Mouse (Mus musculus): ENCODE measurements around the gene Ccdc12. TPM values are rescaled to one million over a fixed set of nuclear protein-coding genes. Genes with fewer than 3 reads are reported as not detected.
"Not testable (repeated sequence)": the region's sequence is repeated elsewhere in the genome, so short reads cannot be mapped to it uniquely, and the experiment has no call there.

Ccdc12 gene
- polyA plus RNA-seq, 1 experiment from 2014 or later = 122 TPM

GRCm38 (mm10) chr9:110678886-110679285 is 22.6 kb downstream of the Ccdc12 start:
- H3K4me3 ChIP-seq (ENCODE audit: low read depth, low read length) = no peak overlapping the region
- no peak for TF ChIP-seq CTCF (IDR thresholded peaks at IDR 0.05; ENCODE audit: low read depth)
- WGBS = 75% methylated on average over 5 of the region's 5 CpGs
- no peaks in the 10 kb centered on the region for H3K9me3 ChIP-seq (ENCODE audit: control insufficient read depth)
- H3K4me1 ChIP-seq (replicated peaks; ENCODE audit: control insufficient read depth, insufficient read depth, low read length) = peaks cover 8% of the 10 kb centered on the region; the same call in 1 of the 2 replicates
- no peaks in the 10 kb centered on the region for H3K27me3 ChIP-seq (replicated peaks; ENCODE audit: control insufficient read depth, insufficient read depth, low read length)
- H3K4me2 ChIP-seq (replicated peaks; ENCODE audit: low read depth) = no peak overlapping the region
- no peak overlapping the region for H3K9ac ChIP-seq (ENCODE audit: low read depth, low read length)
- no peak for ATAC-seq
- H3K36me3 ChIP-seq (ENCODE audit: control insufficient read depth, insufficient read depth) = peaks cover 4% of the 10 kb centered on the region; the same call in 1 of the 2 replicates
- no peak overlapping the region for H3K27ac ChIP-seq (ENCODE audit: low read depth, low read length)

- Histone ChIP-seq H3K27ac (ENCODE audit: low read depth, low read length) (no peak overlapping the region), H3K36me3 (ENCODE audit: control insufficient read depth, insufficient read depth) (no peaks in the 10 kb centered on the region; the same call in 1 of the 2 replicates), H3K27me3 (replicated peaks; ENCODE audit: control insufficient read depth, insufficient read depth, low read length) (no peaks in the 10 kb centered on the region), H3K9me3 (ENCODE audit: control insufficient read depth) (no peaks in the 10 kb centered on the region), H3K4me2 (replicated peaks; ENCODE audit: low read depth) (no peak overlapping the region), H3K4me1 (replicated peaks; ENCODE audit: control insufficient read depth, insufficient read depth, low read length) (peaks cover 18% of the 10 kb centered on the region), H3K9ac (ENCODE audit: low read depth, low read length) (no peak overlapping the region), H3K4me3 (ENCODE audit: low read depth, low read length) (no peak overlapping the region)
- TF ChIP-seq CTCF (IDR thresholded peaks at IDR 0.05; ENCODE audit: low read depth) = no peak
- 82% methylated on average over 7 of the region's 7 CpGs for WGBS
- no peak for ATAC-seq
Observed at GRCm38 (mm10) chr9:110680736-110681507, 24.6 kb downstream of the Ccdc12 start.

- no peak for TF ChIP-seq CTCF (IDR thresholded peaks at IDR 0.05; ENCODE audit: low read depth)
- Histone ChIP-seq H3K4me2 (replicated peaks; ENCODE audit: low read depth) (no peak overlapping the region), H3K27me3 (replicated peaks; ENCODE audit: control insufficient read depth, insufficient read depth, low read length) (no peaks in the 10 kb centered on the region), H3K9me3 (ENCODE audit: control insufficient read depth) (no peaks in the 10 kb centered on the region), H3K9ac (ENCODE audit: low read depth, low read length) (no peak overlapping the region), H3K4me3 (ENCODE audit: low read depth, low read length) (no peak overlapping the region), H3K4me1 (replicated peaks; ENCODE audit: control insufficient read depth, insufficient read depth, low read length) (peaks cover 19% of the 10 kb centered on the region), H3K27ac (ENCODE audit: low read depth, low read length) (no peak overlapping the region), H3K36me3 (ENCODE audit: control insufficient read depth, insufficient read depth) (no peaks in the 10 kb centered on the region)
- 69% methylated on average over 9 of the region's 9 CpGs for WGBS
- no peak for ATAC-seq
Observed at GRCm38 (mm10) chr9:110681817-110682216, 25.5 kb downstream of the Ccdc12 start.

DNA sequence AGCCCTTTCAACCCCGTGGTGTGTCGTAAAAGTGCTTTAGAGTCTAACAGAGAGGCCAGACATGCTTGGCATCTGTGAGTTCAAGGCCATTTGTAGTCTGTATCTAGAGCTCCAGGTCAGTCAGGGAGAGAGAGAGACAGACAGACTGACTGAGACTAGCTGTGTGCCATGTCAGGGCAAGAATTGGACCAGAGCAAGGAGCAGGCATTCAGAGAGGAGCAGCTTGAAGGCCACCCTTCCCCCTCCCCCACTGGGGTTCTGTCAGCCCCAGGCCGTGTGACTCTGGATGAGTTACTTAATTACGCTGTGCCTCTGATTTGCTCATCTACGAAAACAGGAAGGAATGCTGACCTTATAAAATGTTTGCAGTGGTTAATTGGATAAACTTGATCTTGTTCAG is 26.0 kb downstream of the Ccdc12 start:
- Histone ChIP-seq H3K9me3 (ENCODE audit: control insufficient read depth) (no peaks in the 10 kb centered on the region), H3K4me3 (ENCODE audit: low read depth, low read length) (no peak overlapping the region), H3K36me3 (ENCODE audit: control insufficient read depth, insufficient read depth) (no peaks in the 10 kb centered on the region; the same call in 1 of the 2 replicates), H3K4me2 (replicated peaks; ENCODE audit: low read depth) (no peak overlapping the region), H3K27me3 (replicated peaks; ENCODE audit: control insufficient read depth, insufficient read depth, low read length) (no peaks in the 10 kb centered on the region), H3K27ac (ENCODE audit: low read depth, low read length) (no peak overlapping the region), H3K4me1 (replicated peaks; ENCODE audit: control insufficient read depth, insufficient read depth, low read length) (peaks cover 19% of the 10 kb centered on the region), H3K9ac (ENCODE audit: low read depth, low read length) (no peak overlapping the region)
- WGBS = 36% methylated on average over 5 of the region's 5 CpGs
- TF ChIP-seq CTCF (IDR thresholded peaks at IDR 0.05; ENCODE audit: low read depth) = no peak
- ATAC-seq = no peak

- H3K9me3 ChIP-seq (ENCODE audit: control insufficient read depth); H3K27ac ChIP-seq (ENCODE audit: low read depth, low read length); H3K27me3 ChIP-seq (replicated peaks; ENCODE audit: control insufficient read depth, insufficient read depth, low read length); H3K4me3 ChIP-seq (ENCODE audit: low read depth, low read length); ATAC-seq; H3K36me3 ChIP-seq (ENCODE audit: control insufficient read depth, insufficient read depth); H3K4me2 ChIP-seq (replicated peaks; ENCODE audit: low read depth); H3K9ac ChIP-seq (ENCODE audit: low read depth, low read length): not testable (repeated sequence)
- WGBS = 78% methylated on average over 3 of the region's 3 CpGs
- H3K4me1 ChIP-seq (replicated peaks; ENCODE audit: control insufficient read depth, insufficient read depth, low read length) = peaks cover 19% of the 10 kb centered on the region
Observed at GRCm38 (mm10) chr9:110682697-110683096, 26.4 kb downstream of the Ccdc12 start.

DNA sequence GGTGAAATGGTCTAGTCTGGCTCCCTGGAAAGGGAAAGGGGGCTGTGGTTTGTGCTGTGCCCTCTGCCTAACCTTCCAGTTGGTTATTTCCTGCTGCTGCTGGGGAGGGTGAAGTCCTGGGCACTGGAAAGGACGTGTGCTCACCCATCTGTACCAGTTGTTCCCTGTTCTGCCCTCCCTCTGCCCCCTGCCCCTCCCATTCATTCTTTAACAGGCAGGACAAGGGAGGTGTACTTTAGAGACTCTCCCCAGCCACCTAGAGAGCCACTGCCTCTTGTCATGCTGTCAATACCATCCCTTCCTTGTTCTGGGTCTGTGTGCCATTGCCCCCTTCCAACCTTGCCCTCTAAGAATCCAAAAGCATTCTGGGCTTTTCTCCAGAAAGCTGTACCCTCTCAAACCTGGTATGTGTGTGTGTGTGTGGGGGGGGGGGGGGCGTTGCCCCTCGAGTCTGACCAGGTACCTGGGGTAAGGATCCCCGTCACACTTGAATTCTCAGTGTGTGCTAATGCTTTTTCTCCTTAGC is 27.3 kb downstream of the Ccdc12 start:
- Histone ChIP-seq H3K27me3 (replicated peaks; ENCODE audit: control insufficient read depth, insufficient read depth, low read length) (no peaks in the 10 kb centered on the region), H3K36me3 (ENCODE audit: control insufficient read depth, insufficient read depth) (no peaks in the 10 kb centered on the region; the same call in 1 of the 2 replicates), H3K27ac (ENCODE audit: low read depth, low read length) (peak overlapping the region; percentile 87), H3K4me1 (replicated peaks; ENCODE audit: control insufficient read depth, insufficient read depth, low read length) (peaks cover 19% of the 10 kb centered on the region), H3K9me3 (ENCODE audit: control insufficient read depth) (no peaks in the 10 kb centered on the region), H3K4me2 (replicated peaks; ENCODE audit: low read depth) (no peak overlapping the region), H3K9ac (ENCODE audit: low read depth, low read length) (no peak overlapping the region), H3K4me3 (ENCODE audit: low read depth, low read length) (no peak overlapping the region)
- no peak for TF ChIP-seq CTCF (IDR thresholded peaks at IDR 0.05; ENCODE audit: low read depth)
- peak; percentile 27; the same call in 1 of the 2 replicates for ATAC-seq
- 49% methylated on average over 4 of the region's 4 CpGs for WGBS
